Mouse (Mus musculus) liver, adult 2 months (tissue): Measurements from ENCODE around the gene Cdk6. TPM values are rescaled to one million over a fixed set of nuclear protein-coding genes. Genes with fewer than 3 reads are reported as not detected.
"Not testable (repeated sequence)": the region's sequence is repeated elsewhere in the genome, so short reads cannot be mapped to it uniquely, and the experiment has no call there.

Experiments
- DNase-seq: peaks from one replicate; pipeline ENCODE4 v3.0.0-alpha.2; 2011; ENCODE audit warnings: low read depth, low spot score; ENCODE audit errors: extremely low read depth
- H3K27ac ChIP-seq: fragments of 200-500 bp; replicated peaks from 2 replicates; pipeline ENCODE4 v1.5.1; 2012; ENCODE audit warnings: low read depth, mild to moderate bottlenecking, control low read depth, inconsistent platforms, low read length; ENCODE audit not compliant: insufficient read depth
- H3K27me3 ChIP-seq: fragments of 200-500 bp; 2 replicates; pipeline ENCODE4 v1.6.1; 2012; ENCODE audit warnings: mild to moderate bottlenecking, moderate library complexity, low read length, inconsistent platforms; ENCODE audit not compliant: control insufficient read depth, insufficient read depth
- H3K36me3 ChIP-seq: fragments of 200-500 bp; 2 replicates; pipeline ENCODE4 v1.6.1; 2012; ENCODE audit warnings: low read length, inconsistent platforms; ENCODE audit not compliant: control insufficient read depth, insufficient read depth
- H3K4me1 ChIP-seq: fragments of 200-500 bp; 2 replicates; pipeline ENCODE4 v1.6.1; 2011; ENCODE audit warnings: low read length; ENCODE audit not compliant: control insufficient read depth, insufficient read depth
- H3K4me3 ChIP-seq: fragments of 200-500 bp; 2 replicates; pipeline ENCODE4 v1.5.1; 2011; ENCODE audit warnings: low read depth, mild to moderate bottlenecking, control low read depth, low read length, moderate library complexity; ENCODE audit not compliant: insufficient read depth
- H3K79me2 ChIP-seq: fragments of 200-500 bp; 2 replicates; pipeline ENCODE4 v1.6.1; 2012; ENCODE audit warnings: inconsistent platforms, mild to moderate bottlenecking, low read length, moderate library complexity; ENCODE audit not compliant: control insufficient read depth, insufficient read depth
- H3K9ac ChIP-seq: fragments of 200-500 bp; 2 replicates; pipeline ENCODE4 v1.6.1; 2012; ENCODE audit warnings: low read depth, mild to moderate bottlenecking, control low read depth, inconsistent platforms, low read length
- CTCF ChIP-seq: fragments of 200-500 bp; IDR thresholded peaks from 2 replicates; pipeline ENCODE4 v1.5.1; 2011; ENCODE audit warnings: low read depth, low read length, control low read depth
- POLR2A ChIP-seq: fragments of 200-500 bp; IDR thresholded peaks from 2 replicates; pipeline ENCODE4 v1.6.1; 2011; ENCODE audit warnings: low read length, control low read depth; ENCODE audit not compliant: insufficient read depth; ENCODE audit errors: extremely low read depth
- WGBS: fragments of 180-500 bp; shearing (Covaris S2); methylation state at CpG from one replicate; pipeline ENCODE4 v1.1.7; 2018; 5-methylcytosine and 5-hydroxymethylcytosine counted together
- polyA plus RNA-seq: library from polyadenylated mRNA; depleted of rRNA; stranded (reverse); fragments of >200 nt; gene quantifications from 2 replicates; pipeline ENCODE4 v1.2.3, GENCODE M21; 2012
- total RNA-seq: library from RNA; depleted of rRNA; stranded (reverse); fragments of >200 nt; gene quantifications from 2 replicates; pipeline ENCODE4 v1.2.3, GENCODE M21; 2014

The Cdk6 gene
- total and polyA plus RNA-seq, 2 experiments = 6.1 to 9.9 TPM

GRCm38 (mm10) chr5:3324116-3324515 is 17.2 kb upstream of the Cdk6 start:
- 69% methylated on average over 4 of the region's 4 CpGs for WGBS

GRCm38 (mm10) chr5:3329361-3329760 is 11.9 kb upstream of the Cdk6 start:
- Histone ChIP-seq H3K9ac (no peak overlapping the region), H3K4me1 (no peaks in the 10 kb centered on the region), H3K36me3 (no peaks in the 10 kb centered on the region), H3K27me3 (no peaks in the 10 kb centered on the region), H3K79me2 (no peaks in the 10 kb centered on the region), H3K27ac (no peak overlapping the region), H3K4me3 (no peak overlapping the region)
- no peak for DNase-seq
- 81% methylated on average over 1 of the region's 1 CpGs for WGBS
- no peak for TF ChIP-seq POLR2A
- TF ChIP-seq CTCF = no peak

More at GRCm38 (mm10) chr5:3324116-3324515, 17.2 kb upstream of the Cdk6 start:
- TF ChIP-seq POLR2A (no peak), CTCF (no peak)
- Histone ChIP-seq H3K79me2 (no peaks in the 10 kb centered on the region), H3K27me3 (no peaks in the 10 kb centered on the region), H3K4me1 (no peaks in the 10 kb centered on the region), H3K27ac (no peak overlapping the region), H3K36me3 (no peaks in the 10 kb centered on the region), H3K4me3 (no peak overlapping the region), H3K9ac (no peak overlapping the region)
- no peak for DNase-seq

- Histone ChIP-seq H3K27ac (no peak overlapping the region), H3K36me3 (no peaks in the 10 kb centered on the region), H3K79me2 (no peaks in the 10 kb centered on the region), H3K4me1 (no peaks in the 10 kb centered on the region), H3K4me3 (no peak overlapping the region), H3K27me3 (no peaks in the 10 kb centered on the region), H3K9ac (no peak overlapping the region)
- 72% methylated on average over 3 of the region's 3 CpGs for WGBS
- TF ChIP-seq CTCF = no peak
- no peak for TF ChIP-seq POLR2A
- DNase-seq = no peak
These were observed 10.4 kb upstream of the Cdk6 start for GRCm38 (mm10) chr5:3330932-3331331.

- 87% methylated on average over 4 of the region's 4 CpGs for WGBS
- H3K4me3 ChIP-seq, H3K9ac ChIP-seq, H3K79me2 ChIP-seq, H3K27ac ChIP-seq, H3K36me3 ChIP-seq, H3K4me1 ChIP-seq, DNase-seq, H3K27me3 ChIP-seq: not testable (repeated sequence)
These were observed 8.3 kb upstream of the Cdk6 start for GRCm38 (mm10) chr5:3333019-3333418.

- Histone ChIP-seq H3K9ac (peak overlapping the region; percentile 94), H3K4me3 (peak overlapping the region; percentile 94)
- WGBS = 7% methylated on average over 15 of the region's 15 CpGs
- not testable (repeated sequence) for DNase-seq, H3K4me1 ChIP-seq, H3K79me2 ChIP-seq, H3K36me3 ChIP-seq, H3K27ac ChIP-seq, H3K27me3 ChIP-seq
These were observed 786 bp upstream of the Cdk6 start for GRCm38 (mm10) chr5:3340340-3341058.

- peak overlapping the region; percentile 94 for H3K9ac ChIP-seq
- TF ChIP-seq CTCF = no peak
- H3K4me3 ChIP-seq = peak overlapping the region; percentile 94
- peak overlapping the region; percentile 68 for H3K27ac ChIP-seq
- under 1% methylated on average over 60 of the region's 60 CpGs for WGBS
- peak; percentile 47 for DNase-seq
- H3K79me2 ChIP-seq = no peaks in the 10 kb centered on the region; the same call in 1 of the 2 replicates
- no peaks in the 10 kb centered on the region for H3K4me1 ChIP-seq
- H3K36me3 ChIP-seq = no peaks in the 10 kb centered on the region
- no peaks in the 10 kb centered on the region for H3K27me3 ChIP-seq
These were observed 866 bp downstream of the Cdk6 start for GRCm38 (mm10) chr5:3341931-3342770.
